Mouse (Mus musculus): Measurements from ENCODE around the gene Rpl4.
"Not testable (repeated sequence)": the region's sequence is repeated elsewhere in the genome, so short reads cannot be mapped to it uniquely, and the experiment has no call there.

Gene Rpl4

GRCm38 (mm10) chr9:64198068-64198762, 25.0 kb downstream of the Rpl4 start:
- no peak for DNase-seq (ENCODE audit: low read depth)

- not testable (repeated sequence) for DNase-seq (ENCODE audit: low read depth)
These were observed 25.7 kb downstream of the Rpl4 start for GRCm38 (mm10) chr9:64198763-64199418.

- DNase-seq (ENCODE audit: low read depth): no peak
These were observed 26.7 kb downstream of the Rpl4 start for GRCm38 (mm10) chr9:64199897-64200296.

- DNase-seq (ENCODE audit: low read depth): no peak
These were observed 29.2 kb downstream of the Rpl4 start for GRCm38 (mm10) chr9:64202331-64202730.

GRCm38 (mm10) chr9:64202866-64203265, 29.7 kb downstream of the Rpl4 start:
- DNase-seq (ENCODE audit: low read depth): no peak

- DNase-seq (ENCODE audit: low read depth): no peak
These were observed 34.4 kb downstream of the Rpl4 start for GRCm38 (mm10) chr9:64207509-64208084.

GRCm38 (mm10) chr9:64214452-64214851, 41.3 kb downstream of the Rpl4 start:
- no peak for DNase-seq (ENCODE audit: low read depth)

GRCm38 (mm10) chr9:64216090-64216489, 42.9 kb downstream of the Rpl4 start:
- DNase-seq (ENCODE audit: low read depth): no peak

GRCm38 (mm10) chr9:64216641-64217040, 43.5 kb downstream of the Rpl4 start:
- no peak for DNase-seq (ENCODE audit: low read depth)

- no peak for DNase-seq (ENCODE audit: low read depth)
These were observed 44.7 kb downstream of the Rpl4 start for GRCm38 (mm10) chr9:64217887-64218286.

- no peak for DNase-seq (ENCODE audit: low read depth)
These were observed 46.1 kb downstream of the Rpl4 start for GRCm38 (mm10) chr9:64219305-64219704.

- no peak for DNase-seq (ENCODE audit: low read depth)
These were observed 46.7 kb downstream of the Rpl4 start for GRCm38 (mm10) chr9:64219772-64220420.

GRCm38 (mm10) chr9:64220603-64221002, 47.4 kb downstream of the Rpl4 start:
- DNase-seq (ENCODE audit: low read depth): no peak

GRCm38 (mm10) chr9:64221480-64221879, 48.3 kb downstream of the Rpl4 start:
- no peak for DNase-seq (ENCODE audit: low read depth)

GRCm38 (mm10) chr9:64222098-64222497, 48.9 kb downstream of the Rpl4 start:
- DNase-seq (ENCODE audit: low read depth): no peak

GRCm38 (mm10) chr9:64225805-64226204, 52.6 kb downstream of the Rpl4 start:
- DNase-seq (ENCODE audit: low read depth): no peak

GRCm38 (mm10) chr9:64227736-64228135, 54.6 kb downstream of the Rpl4 start:
- DNase-seq (ENCODE audit: low read depth): no peak
